Mouse (Mus musculus) cerebellum, adult 2 months (tissue): Measurements from ENCODE around the gene Gsdme.

Source experiments
- CTCF ChIP-seq: fragments of 200-500 bp; IDR thresholded peaks from 2 replicates; pipeline ENCODE4 v1.5.1; 2011; ENCODE audit warnings: low read depth, mild to moderate bottlenecking, control low read depth, low read length, moderate library complexity, borderline replicate concordance; ENCODE audit not compliant: insufficient read depth
- POLR2A ChIP-seq: fragments of 200-500 bp; IDR thresholded peaks from 2 replicates; pipeline ENCODE4 v1.6.1; 2011; ENCODE audit warnings: low read length, control low read depth, borderline replicate concordance; ENCODE audit not compliant: insufficient read depth

DNA sequence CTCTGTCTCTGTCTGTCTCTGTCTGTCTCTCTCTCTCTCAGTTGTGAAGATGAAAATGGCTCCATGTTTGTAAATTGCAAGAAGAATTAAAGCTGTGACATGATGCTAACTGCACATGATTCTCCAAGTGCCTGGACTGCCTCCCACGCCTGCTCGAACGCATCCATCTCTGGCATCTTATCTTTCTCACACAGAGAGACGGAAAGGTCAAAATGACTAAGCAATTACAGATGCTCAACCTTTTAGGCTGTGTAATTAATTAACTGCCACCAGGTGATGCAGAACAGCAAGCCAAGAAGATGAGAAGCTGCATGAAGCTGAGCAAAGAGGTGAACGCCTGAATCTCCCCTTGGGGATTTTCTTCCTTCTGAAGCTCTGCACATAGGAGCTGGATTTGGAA lies 23.2 kb downstream of the Gsdme start:
- no peak for TF ChIP-seq CTCF
- TF ChIP-seq POLR2A, result no peak
